Mouse (Mus musculus) layer of hippocampus, postnatal 36 days (tissue): ENCODE results near the gene Acbd4. TPM values are rescaled to one million over a fixed set of nuclear protein-coding genes. Genes with fewer than 3 reads are reported as not detected.

Source experiments
- DNase-seq, 2 experiments: peaks; one replicate each; pipeline ENCODE4 v3.0.0; 2022
- total RNA-seq, 2 experiments: library from RNA; stranded (reverse); gene quantifications; 2 replicates each; pipeline ENCODE4 v1.2.3; 2021

The Acbd4 gene
- total RNA-seq, 2 experiments from 2014 or later = 76.4 to 86.1 TPM

DNA sequence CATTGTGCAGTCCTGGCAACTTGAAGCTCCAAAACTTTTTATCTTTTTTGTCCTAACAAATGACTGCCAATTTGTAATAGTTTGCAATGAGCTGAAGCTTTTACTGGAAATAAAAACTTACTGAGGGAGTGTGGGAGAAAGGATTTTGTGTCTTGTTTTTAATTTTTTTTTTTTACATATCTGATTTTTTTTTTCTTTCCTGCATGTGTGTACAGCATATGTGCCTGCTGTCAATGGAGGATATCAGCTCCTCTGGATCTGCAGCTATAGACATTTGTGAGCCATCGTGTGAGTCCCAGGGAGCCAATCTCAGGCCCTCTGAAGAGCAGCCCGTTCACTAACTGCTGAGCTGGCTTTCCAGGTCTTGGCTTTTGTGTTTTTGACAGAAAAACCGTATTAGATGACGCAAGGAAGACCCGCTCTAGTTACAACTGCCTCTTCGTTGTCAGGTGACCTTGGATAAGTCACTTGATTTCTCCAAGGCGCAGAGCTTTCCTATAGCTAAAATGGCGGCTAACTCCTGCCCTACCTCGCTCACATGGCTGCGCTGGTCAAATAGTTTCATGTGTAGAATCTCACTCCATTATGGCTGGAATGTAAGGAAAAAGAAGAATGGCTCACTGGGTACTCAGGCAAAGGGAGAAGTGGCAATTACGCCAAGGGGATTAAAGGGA, 12.9 kb downstream of the Acbd4 start:
- DNase-seq = no peak

DNA sequence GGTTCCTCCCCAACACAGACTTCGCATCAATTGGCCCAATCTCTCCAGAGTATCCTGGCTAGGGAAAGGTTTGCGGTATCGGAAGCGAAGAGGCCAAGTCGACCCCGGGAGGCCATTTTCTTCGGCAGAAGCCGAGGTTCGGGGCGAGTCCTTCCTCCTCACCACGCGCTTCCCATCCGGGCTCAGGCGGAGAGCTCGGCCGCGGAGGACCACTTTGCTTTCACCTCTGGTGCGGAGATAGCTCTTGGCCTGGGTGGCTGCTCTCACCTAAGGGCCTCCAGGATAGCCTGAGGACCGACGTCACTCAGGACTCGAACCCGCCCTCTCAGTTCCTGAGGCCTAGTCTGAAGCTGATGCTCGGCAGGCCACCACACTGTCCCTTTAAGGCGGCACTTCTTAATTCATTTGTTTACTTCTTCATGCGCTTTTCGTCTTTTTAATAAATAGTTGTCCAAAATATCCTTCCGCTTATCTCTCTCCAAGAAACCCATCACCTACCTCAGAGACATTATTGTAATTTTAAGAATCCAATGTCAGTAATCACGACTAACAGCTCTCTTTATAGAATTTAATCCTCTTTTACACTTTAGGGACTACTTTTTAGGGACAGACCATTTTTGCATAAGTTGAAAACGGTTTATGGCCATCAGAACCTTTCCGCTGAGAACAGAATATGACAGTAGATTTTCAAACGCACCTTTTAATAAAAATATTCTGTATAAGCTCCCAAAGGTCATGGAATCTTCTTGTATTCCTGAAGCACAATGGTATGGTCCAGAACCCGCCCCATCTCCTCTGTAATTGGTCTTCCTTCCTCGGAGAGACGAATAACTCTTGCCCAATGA, 13.9 kb downstream of the Acbd4 start:
- DNase-seq = peak; percentile 81 to 84

- DNase-seq = peak; percentile 100
Observed at GRCm38 (mm10) chr11:103116008-103116818, 14.7 kb downstream of the Acbd4 start, which contains the start of gene Hexim1. Gene Hexim1, plus strand, starts transcription at chr11:103116231.

DNA sequence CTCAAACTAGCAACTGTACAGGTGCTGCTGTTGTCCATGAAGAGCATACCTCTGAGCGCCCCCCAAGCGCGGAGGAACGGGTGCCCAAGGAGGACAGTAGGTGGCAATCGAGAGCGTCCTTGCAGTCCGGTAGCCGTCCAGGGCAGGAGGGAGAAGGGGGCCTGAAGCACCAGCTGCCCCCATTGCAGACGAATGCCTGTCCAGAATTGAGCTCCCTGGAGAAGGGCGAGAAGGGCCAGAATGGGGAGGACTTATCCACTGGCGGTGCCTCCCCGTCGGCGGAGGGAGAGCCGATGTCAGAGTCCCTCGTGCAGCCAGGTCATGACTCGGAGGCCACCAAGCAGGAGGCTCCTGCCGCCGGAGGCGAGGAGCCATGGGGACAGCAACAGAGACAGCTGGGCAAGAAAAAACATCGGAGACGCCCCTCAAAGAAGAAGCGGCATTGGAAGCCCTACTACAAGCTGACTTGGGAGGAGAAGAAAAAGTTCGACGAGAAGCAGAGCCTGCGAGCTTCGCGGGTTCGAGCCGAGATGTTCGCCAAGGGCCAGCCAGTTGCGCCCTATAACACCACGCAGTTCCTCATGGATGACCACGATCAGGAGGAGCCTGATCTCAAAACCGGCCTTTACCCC, 15.6 kb downstream of the Acbd4 start:
- peak; percentile 72 for DNase-seq

DNA sequence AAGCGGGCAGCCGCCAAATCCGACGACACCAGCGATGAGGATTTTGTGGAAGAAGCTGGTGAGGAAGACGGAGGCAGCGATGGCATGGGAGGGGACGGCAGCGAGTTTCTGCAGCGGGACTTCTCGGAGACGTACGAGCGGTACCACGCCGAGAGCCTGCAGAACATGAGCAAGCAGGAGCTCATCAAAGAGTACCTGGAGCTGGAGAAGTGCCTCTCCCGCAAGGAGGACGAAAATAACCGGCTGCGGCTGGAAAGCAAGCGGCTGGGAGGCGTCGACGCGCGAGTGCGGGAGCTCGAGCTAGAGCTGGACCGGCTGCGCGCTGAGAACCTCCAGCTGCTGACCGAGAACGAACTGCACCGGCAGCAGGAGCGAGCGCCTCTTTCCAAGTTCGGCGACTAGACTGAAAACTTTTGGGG, 16.1 kb downstream of the Acbd4 start:
- peak in 1 of 2 experiments; percentile 49 for DNase-seq

GRCm38 (mm10) chr11:103118866-103119265, 17.4 kb downstream of the Acbd4 start:
- no peak for DNase-seq

DNA sequence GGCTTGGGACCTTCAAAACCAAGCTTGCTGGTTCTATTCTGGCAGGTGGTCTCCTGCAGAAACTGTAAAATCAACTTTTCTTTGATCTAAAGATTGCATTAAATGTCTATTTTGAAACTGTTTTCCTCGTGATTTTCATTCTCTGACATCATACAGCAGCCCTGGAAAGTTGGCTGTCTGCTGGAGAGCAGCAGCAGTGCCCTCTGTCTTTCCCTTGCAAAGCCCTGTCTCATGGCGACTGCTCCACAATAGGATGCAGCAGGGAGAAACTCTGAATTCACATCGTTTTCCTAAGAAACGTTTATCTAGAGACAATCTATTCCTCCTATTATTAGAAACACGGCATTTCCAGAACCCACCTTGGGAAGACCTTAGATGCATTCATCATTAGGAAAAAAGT, 18.1 kb downstream of the Acbd4 start:
- no peak for DNase-seq

GRCm38 (mm10) chr11:103120315-103120714, 18.8 kb downstream of the Acbd4 start:
- DNase-seq = no peak

- DNase-seq = peak in 1 of 2 experiments; percentile 65
Observed at GRCm38 (mm10) chr11:103131701-103132575, 30.5 kb downstream of the Acbd4 start, which contains the start of gene Hexim2. Gene Hexim2, plus strand, starts transcription at chr11:103132429.

DNA sequence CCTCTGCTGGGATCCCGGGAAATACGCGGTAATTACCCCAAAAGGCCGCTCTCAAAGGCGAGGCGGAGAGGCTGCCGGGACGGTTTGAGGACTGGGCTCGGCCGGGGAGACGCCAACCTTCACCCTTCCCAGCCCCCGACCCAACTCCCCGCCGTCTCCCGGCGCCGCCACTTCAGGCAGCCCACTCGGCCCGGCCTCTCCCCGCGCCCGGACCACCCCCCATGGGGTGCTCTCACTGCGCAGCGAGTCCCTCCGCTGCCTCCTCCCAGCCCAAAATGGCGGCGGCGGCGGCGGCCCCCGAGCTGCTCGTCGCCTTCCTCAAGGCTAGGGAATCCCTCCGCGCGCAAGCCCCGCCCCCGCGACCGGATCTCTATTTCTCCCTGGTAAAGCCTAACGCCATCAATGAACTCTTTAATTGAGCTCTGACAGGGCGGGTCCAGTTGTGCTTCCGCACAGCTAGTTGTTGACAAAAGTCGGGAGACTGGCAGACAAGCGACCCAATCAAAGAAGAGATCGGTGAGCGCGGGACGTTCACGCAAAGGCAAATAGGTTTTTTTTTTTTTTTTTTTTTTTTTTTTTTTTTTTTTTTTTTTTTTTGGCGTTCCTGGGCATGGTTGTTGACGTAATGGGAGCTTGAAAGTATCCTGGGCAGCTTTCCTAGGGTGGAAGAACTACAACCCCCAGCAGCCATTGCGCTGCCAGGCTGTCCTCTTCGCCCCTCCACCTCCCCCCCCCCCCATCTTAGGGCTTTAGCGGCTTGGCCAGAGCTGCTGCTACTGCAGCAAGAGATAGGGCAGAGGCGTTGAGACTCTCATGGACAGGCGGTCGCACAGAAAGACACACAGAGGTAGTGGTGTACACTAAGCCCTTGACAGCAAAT, 31.3 kb downstream of the Acbd4 start:
- peak; percentile 100 for DNase-seq

DNA sequence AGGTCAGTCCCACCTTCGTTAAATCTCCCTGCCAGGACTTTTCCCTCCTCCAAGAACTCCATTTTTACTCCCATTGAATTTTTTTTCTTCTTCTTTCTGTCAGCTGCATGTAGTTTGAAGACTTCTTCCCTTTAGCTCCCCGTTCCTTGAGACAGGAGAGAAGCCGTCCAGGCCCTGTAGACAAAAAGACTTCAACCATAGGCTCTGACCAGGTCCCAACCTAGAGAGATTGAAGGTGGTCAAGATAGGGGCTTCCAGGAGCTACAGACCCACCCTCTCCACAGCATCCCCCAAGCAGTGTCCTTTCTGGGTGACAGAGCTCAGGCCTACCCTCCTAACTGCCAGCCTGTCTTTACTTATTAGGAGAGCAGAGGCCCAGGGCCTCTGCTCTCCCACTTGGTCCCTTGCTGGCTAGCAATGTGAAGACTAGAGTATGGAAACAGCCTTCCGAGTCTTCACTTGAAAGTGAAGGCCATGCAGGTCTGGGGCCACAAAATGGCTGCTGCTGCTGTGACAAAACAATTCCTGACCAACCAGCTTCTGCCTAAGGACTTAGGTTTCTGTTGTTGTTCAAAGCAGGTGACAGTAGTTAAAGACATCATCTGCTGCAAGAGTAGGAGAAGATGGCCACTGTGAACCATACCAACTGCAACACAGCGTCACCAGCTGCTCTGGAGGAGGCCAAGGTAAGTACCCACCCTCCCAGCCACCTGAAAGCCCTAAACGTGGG, 32.1 kb downstream of the Acbd4 start:
- DNase-seq = no peak

DNA sequence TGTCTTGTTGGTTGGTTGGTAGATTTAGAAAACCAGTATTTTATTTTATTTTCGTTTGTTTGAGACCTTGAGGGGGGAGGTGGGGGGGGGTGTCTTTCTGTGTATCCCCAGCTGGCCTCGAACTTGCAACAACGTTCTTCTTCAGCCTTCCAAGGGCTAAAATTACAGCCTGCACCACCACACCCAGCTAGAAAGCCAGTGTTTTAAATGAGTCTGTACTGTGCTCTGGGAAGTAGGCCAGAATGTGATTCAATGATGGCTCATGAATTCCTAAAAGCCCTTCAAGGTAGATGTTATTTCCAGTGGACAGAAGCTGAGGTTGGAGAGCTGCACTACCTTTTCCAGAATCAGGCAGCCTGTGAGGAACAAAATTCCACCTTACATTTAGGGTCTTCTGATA, 32.7 kb downstream of the Acbd4 start:
- no peak for DNase-seq

DNA sequence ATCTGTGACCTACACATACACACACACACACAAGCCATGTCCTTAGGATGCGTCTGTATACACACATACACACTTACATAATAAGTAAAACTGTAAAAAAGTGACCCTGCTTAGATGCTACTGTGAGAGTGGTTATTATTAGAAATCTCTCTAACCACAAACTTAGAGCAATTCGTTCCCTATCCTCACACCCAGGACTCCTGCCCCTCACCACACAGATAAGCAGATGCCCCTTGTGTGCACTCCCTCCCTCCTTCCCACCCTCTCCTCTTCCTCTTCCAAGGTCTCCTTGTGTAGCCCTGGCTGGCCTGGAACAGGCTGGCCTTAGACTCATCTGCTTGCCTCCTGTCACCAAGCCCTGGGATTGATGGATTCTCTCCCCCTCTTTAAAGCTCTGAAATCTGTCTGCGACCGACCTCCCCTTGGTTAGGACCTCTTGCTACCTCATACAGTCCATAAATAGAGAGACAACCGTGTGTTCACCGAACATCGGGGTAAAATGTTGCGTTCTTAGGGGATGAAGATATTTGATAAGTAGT, 34.6 kb downstream of the Acbd4 start:
- DNase-seq = no peak

DNA sequence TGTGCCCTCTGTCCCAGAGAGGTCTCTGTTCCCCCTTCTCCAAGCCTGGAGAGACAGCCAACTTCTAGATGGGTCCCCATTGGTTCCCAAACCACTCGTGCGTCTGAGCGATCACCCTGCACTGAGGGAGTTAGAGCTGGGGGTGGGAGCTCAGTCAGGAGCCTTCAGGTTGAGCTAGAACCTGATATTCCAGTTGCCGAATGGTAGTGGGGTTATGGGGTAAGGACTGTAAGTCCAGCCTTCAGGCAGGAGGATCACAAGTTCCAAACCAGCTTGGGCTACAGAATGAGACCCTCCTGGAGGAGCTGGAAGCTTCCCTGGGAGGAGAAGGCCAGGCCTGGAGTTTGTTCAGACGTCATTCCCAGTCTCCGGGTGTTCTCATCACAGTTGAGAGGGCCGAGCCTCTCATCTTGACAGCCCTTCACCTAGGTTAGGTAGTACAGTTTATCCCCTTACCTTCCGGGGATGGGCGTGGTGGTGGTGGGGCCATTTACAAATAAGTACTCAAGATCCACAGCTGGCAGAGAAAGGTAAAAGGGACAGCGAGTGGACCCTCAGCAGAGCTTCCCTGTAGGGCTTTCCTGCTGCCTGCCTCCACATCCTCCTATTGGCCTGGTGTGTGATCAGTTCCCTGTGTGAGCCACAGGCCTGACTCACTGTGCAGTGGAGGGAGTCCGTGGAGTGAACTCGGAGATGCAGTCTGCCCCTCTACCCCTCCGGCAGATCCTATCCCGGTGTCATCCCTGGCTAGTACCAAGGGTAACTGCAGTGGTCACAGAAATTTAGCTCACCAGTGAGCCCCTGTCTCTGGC, 38.7 kb downstream of the Acbd4 start:
- no peak for DNase-seq

- no peak for DNase-seq
Observed at GRCm38 (mm10) chr11:103140763-103141100, 39.2 kb downstream of the Acbd4 start.

DNA sequence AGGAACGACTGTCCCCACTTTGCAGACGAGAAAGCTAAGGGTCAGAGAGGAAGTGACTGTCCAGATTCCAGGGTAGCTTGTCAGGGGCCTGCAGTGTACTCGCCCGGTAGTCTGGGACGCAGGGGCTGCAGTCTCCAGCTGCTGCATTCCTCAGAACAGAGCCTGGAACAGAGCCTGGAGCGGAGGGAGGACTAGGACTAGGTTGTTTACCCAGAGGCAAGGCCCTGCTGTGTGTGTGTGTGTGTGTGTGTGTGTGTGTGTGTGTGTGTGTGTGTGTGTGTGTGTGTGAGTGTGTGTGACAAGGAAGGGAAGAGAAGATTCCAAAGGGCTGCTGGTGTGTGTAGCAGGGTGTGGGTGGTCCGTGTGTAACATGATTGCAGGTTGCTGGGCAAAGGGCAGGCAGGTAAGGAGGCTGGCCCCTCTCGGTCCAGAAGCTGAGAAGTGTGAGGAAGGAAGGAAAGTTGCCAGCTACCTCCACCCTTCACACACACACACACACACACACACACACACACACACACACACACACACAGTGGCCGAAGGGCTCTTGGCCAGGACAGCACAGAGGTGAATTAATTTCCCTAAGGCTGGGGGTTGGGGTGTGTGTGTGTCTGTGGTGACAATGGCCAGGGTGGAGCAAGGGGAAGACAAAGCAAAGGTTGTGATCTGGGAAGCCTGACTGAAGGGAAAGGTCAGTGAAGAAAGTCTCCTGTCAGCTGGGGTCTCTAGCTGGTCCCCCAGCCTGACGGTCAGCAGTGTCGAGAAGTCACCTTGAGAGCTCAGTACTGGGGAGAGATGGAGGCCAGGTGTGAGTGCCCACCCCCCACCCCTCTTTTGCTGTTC, 39.8 kb downstream of the Acbd4 start:
- no peak for DNase-seq

- DNase-seq = no peak
Observed at GRCm38 (mm10) chr11:103141944-103142255, 40.4 kb downstream of the Acbd4 start.
